Mouse (Mus musculus) neural tube, embryonic 10.5 days (tissue): ENCODE data around the gene Gm10563.

Source experiments
- DNase-seq: peaks from one replicate; pipeline ENCODE4 v3.0.0-alpha.2; 2017; ENCODE audit warnings: low spot score; ENCODE audit errors: extremely low spot score

Gm10563 gene

GRCm38 (mm10) chr4:155653086-155653450 is 7.9 kb upstream of the Gm10563 start, which contains the start of gene Mmp23:
Gene Mmp23 (minus strand): TSS chr4:155653384.
- DNase-seq = peak; percentile 75

- DNase-seq = peak; percentile 22
Observed at GRCm38 (mm10) chr4:155652283-155653085, 7.3 kb upstream of the Gm10563 start.

- DNase-seq = no peak
Observed at GRCm38 (mm10) chr4:155651553-155652269, 6.5 kb upstream of the Gm10563 start.

GRCm38 (mm10) chr4:155649355-155649754 is 4.1 kb upstream of the Gm10563 start:
- no peak for DNase-seq

GRCm38 (mm10) chr4:155645721-155646120 is 513 bp upstream of the Gm10563 start:
- DNase-seq = no peak

- DNase-seq = no peak
Observed at GRCm38 (mm10) chr4:155643531-155643930, 1.7 kb downstream of the Gm10563 start.

- no peak for DNase-seq
Observed at GRCm38 (mm10) chr4:155635766-155636499, 9.3 kb downstream of the Gm10563 start.

GRCm38 (mm10) chr4:155630267-155630666 is 14.9 kb downstream of the Gm10563 start:
- no peak for DNase-seq

- DNase-seq = peak; percentile 96
Observed at GRCm38 (mm10) chr4:155624338-155625291, 20.6 kb downstream of the Gm10563 start, which contains the start of gene Cdk11b. Gene Cdk11b (plus strand): TSS chr4:155624854.

GRCm38 (mm10) chr4:155618321-155618720 is 26.9 kb downstream of the Gm10563 start:
- DNase-seq = no peak

GRCm38 (mm10) chr4:155613264-155613663 is 31.9 kb downstream of the Gm10563 start:
- DNase-seq = no peak

GRCm38 (mm10) chr4:155611860-155612259 is 33.3 kb downstream of the Gm10563 start:
- DNase-seq = no peak

GRCm38 (mm10) chr4:155606825-155607224 is 38.4 kb downstream of the Gm10563 start:
- DNase-seq = no peak

- no peak for DNase-seq
Observed at GRCm38 (mm10) chr4:155605132-155605531, 40.1 kb downstream of the Gm10563 start.

GRCm38 (mm10) chr4:155603801-155604200 is 41.4 kb downstream of the Gm10563 start:
- DNase-seq = no peak

GRCm38 (mm10) chr4:155602753-155603152 is 42.5 kb downstream of the Gm10563 start:
- no peak for DNase-seq

GRCm38 (mm10) chr4:155601997-155602456 is 43.2 kb downstream of the Gm10563 start:
- no peak for DNase-seq

GRCm38 (mm10) chr4:155601091-155601996 is 43.9 kb downstream of the Gm10563 start, which contains the start of gene Slc35e2:
Gene Slc35e2 (plus strand): TSS chr4:155601416.
- peak; percentile 98 for DNase-seq
